26 mouse cellular contexts compared by ENCODE assay signal in genomic region chr11:6524165-6524879, GRCm38 (mm10). TPM values are rescaled to one million over a fixed set of nuclear protein-coding genes. Genes with fewer than 3 reads are reported as not detected.
DNase-seq lines count a peak whose midpoint lies in the region; ATAC-seq and TF ChIP-seq lines count a peak whose summit lies in the region.
"Had no signal": no experiment of that assay in that cellular context is flagged by ENCODE, and none has a peak within 500 bp of the region (broad histone marks: within the 10 kb centered on the region; RNA-seq: fewer than 3 reads in every experiment).

No protein-coding gene starts in this region.

- H3K9me3 ChIP-seq in limb, embryonic 12.5 days, result no peaks in the 10 kb centered on the region
- H3K9me3 ChIP-seq in limb, embryonic 10.5 days (replicated peaks), result no peaks in the 10 kb centered on the region
- no peaks in the 10 kb centered on the region for H3K9me3 ChIP-seq in ES-E14 (ENCODE audit: control insufficient read depth, insufficient read depth, low read depth, low read length)
- no peaks in the 10 kb centered on the region for H3K9me3 ChIP-seq in limb, embryonic 15.5 days
- H3K9me3 ChIP-seq: embryonic facial prominence, embryonic 12.5 days; hindbrain, embryonic 15.5 days; intestine, embryonic 15.5 days; midbrain, embryonic 10.5 days had no signal

- no peak overlapping the region for H3K4me3 ChIP-seq in limb, embryonic 12.5 days (replicated peaks)
- no peak overlapping the region for H3K4me3 ChIP-seq in limb, embryonic 10.5 days
- H3K4me3 ChIP-seq in ES-E14 (ENCODE audit: insufficient read depth in 1 of 2, low read depth in 1 of 2, low read length in 2 of 2, poor library complexity in 1 of 2, severe bottlenecking in 1 of 2), result no peak overlapping the region
- no peak overlapping the region for H3K4me3 ChIP-seq in limb, embryonic 15.5 days
- H3K4me3 ChIP-seq: embryonic facial prominence, embryonic 12.5 days; erythroblast, embryonic 14.5 days; hindbrain, embryonic 15.5 days; intestine, embryonic 15.5 days; midbrain, embryonic 10.5 days had no signal

- in situ Hi-C loops in ES-E14 (cut with MboI; ENCODE audit: low sequenced_read_pairs in 2 of 2, unreplicated experiment in 2 of 2), result no loop called here

- no peaks in the 10 kb centered on the region for H3K27me3 ChIP-seq in limb, embryonic 12.5 days
- H3K27me3 ChIP-seq in limb, embryonic 10.5 days (ENCODE audit: low read depth, poor library complexity, severe bottlenecking), result no peaks in the 10 kb centered on the region
- H3K27me3 ChIP-seq in limb, embryonic 15.5 days, result no peaks in the 10 kb centered on the region
- H3K27me3 ChIP-seq: embryonic facial prominence, embryonic 12.5 days; hindbrain, embryonic 15.5 days; intestine, embryonic 15.5 days; Patski had no signal

- no peak for ATAC-seq in limb, embryonic 12.5 days (ENCODE audit: insufficient number of reproducible peaks, insufficient read depth, low FRiP score, low TSS enrichment, low read depth)
- no peak for ATAC-seq in limb, embryonic 15.5 days (ENCODE audit: insufficient number of reproducible peaks, low FRiP score, low TSS enrichment, low read depth)
- no peak for ATAC-seq in monocyte, adult 5-6 weeks (replicated peaks; ENCODE audit: insufficient number of reproducible peaks, low FRiP score, low TSS enrichment, poor library complexity, severe bottlenecking)
- ATAC-seq: activated CD4-positive, CD25-positive, alpha-beta regulatory T cell, adult 4 months; forebrain, embryonic 14.5 days; intestine, embryonic 15.5 days; lung, postnatal 0 days; Patski had no signal

- WGBS in limb, embryonic 12.5 days, result 89% methylated on average over 8 of the region's 8 CpGs
- WGBS in limb, embryonic 10.5 days, result 90% methylated on average over 8 of the region's 8 CpGs
- 89% methylated on average over 8 of the region's 8 CpGs for WGBS in limb, embryonic 15.5 days

- DNase-seq in limb, embryonic 10.5 days (ENCODE audit: low spot score), result no peak
- DNase-seq in 416B (ENCODE audit: low read depth) (peak; percentile 32), ES-E14 (ENCODE audit: low read depth, low spot score) (no peak)
- no peak for DNase-seq in neural tube, embryonic 10.5 days (ENCODE audit: extremely low spot score, low spot score)
- no peak for DNase-seq in frontal cortex, postnatal 36 days (ENCODE audit: low spot score in 2 of 2)
- DNase-seq: adrenal gland, postnatal 10 days; cerebellum, adult 9-10 months; gastrocnemius, postnatal 10 days; kidney, adult 9 months; kidney, postnatal 14 days; right cerebral cortex, adult 18-20 months; right cerebral cortex, postnatal 4 days; thymus, postnatal 36 days had no signal

- H3K4me2 ChIP-seq in limb, embryonic 12.5 days, result no peak overlapping the region
- H3K4me2 ChIP-seq in limb, embryonic 15.5 days, result no peak overlapping the region
- H3K4me2 ChIP-seq: embryonic facial prominence, embryonic 12.5 days; heart, embryonic 11.5 days; hindbrain, embryonic 15.5 days; intestine, embryonic 15.5 days had no signal

- 0 out of 2 replicates have a peak overlapping the region, but pooled peaks have one; percentile 29 for H3K27ac ChIP-seq in limb, embryonic 12.5 days
- no peak overlapping the region for H3K27ac ChIP-seq in limb, embryonic 10.5 days
- H3K27ac ChIP-seq in ES-E14 (ENCODE audit: insufficient read depth, low read depth, low read length, poor library complexity, severe bottlenecking), result no peak overlapping the region
- H3K27ac ChIP-seq in limb, embryonic 15.5 days, result peak overlapping the region; percentile 11; the same call in 1 of the 2 replicates
- H3K27ac ChIP-seq: embryonic facial prominence, embryonic 12.5 days; hindbrain, embryonic 15.5 days; intestine, embryonic 15.5 days had no signal

- H3K36me3 ChIP-seq in limb, embryonic 12.5 days, result peaks cover 31% of the 10 kb centered on the region
- H3K36me3 ChIP-seq in limb, embryonic 10.5 days, result peaks cover 37% of the 10 kb centered on the region
- H3K36me3 ChIP-seq in ES-E14 (ENCODE audit: control insufficient read depth, insufficient read depth, low read length, poor library complexity, severe bottlenecking), result peaks cover 33% of the 10 kb centered on the region
- peaks cover 29% of the 10 kb centered on the region for H3K36me3 ChIP-seq in limb, embryonic 15.5 days

- H3K4me1 ChIP-seq in limb, embryonic 12.5 days (replicated peaks), result peaks cover 11% of the 10 kb centered on the region
- H3K4me1 ChIP-seq in limb, embryonic 10.5 days, result peaks cover 3% of the 10 kb centered on the region
- peaks cover 0 to 10% of the 10 kb centered on the region in 2 experiments; a peak in 3 of 4 replicates for H3K4me1 ChIP-seq in ES-E14 (ENCODE audit: control insufficient read depth in 2 of 2, insufficient read depth in 2 of 2, low read length in 2 of 2, poor library complexity in 1 of 2)
- peaks cover 9% of the 10 kb centered on the region; the same call in 1 of the 2 replicates for H3K4me1 ChIP-seq in limb, embryonic 15.5 days

- no peak overlapping the region for H3K9ac ChIP-seq in limb, embryonic 12.5 days (replicated peaks)
- no peak overlapping the region for H3K9ac ChIP-seq in ES-E14 (ENCODE audit: insufficient read depth, low read depth, low read length, poor library complexity, severe bottlenecking)
- no peak overlapping the region for H3K9ac ChIP-seq in limb, embryonic 15.5 days
- H3K9ac ChIP-seq: embryonic facial prominence, embryonic 12.5 days; hindbrain, embryonic 15.5 days; intestine, embryonic 15.5 days had no signal

TF ChIP-seq in ES-E14, 5 proteins besides CTCF, POLR2A, EP300 and RAD21:
- TF ChIP-seq MAFK (IDR thresholded peaks at IDR 0.05; ENCODE audit: insufficient read depth, low read depth, low read length) (no peak), ZNF384 (IDR thresholded peaks at IDR 0.05; ENCODE audit: low read depth, low read length) (peak; percentile 53; the same call in 1 of the 2 replicates)
TF ChIP-seq in ES-E14: peak in this region for 1.

RNA-seq across cellular contexts. Expression of gene Myo1g, which starts 3.6 kb away (rescaled TPM):
- polyA plus RNA-seq in limb, embryonic 12.5 days (2016; fragmentation: Nextera tagmentation; extraction: Ambion mirVana), result 0.66 and 1.8 TPM in 2 replicates
- 0.80 and 0.86 TPM in 2 replicates for polyA plus RNA-seq in limb, embryonic 10.5 days (2016; fragmentation: Nextera tagmentation; extraction: Ambion mirVana)
- total RNA-seq in ES-E14 (2012; rRNA removed), result 11.6 TPM in 2 replicates
- 3.6 and 4.2 TPM in 2 replicates for polyA plus RNA-seq in limb, embryonic 15.5 days (2015; fragmentation: Nextera tagmentation; extraction: Ambion mirVana)
- total RNA-seq in monocyte, adult 5-6 weeks (2017), result 572 to 636 TPM (median 611 TPM) in 3 replicates

RNA-seq across cellular contexts. Expression of gene Ccm2, which starts 22.4 kb away (rescaled TPM):
- 98.0 and 100 TPM in 2 replicates for polyA plus RNA-seq in limb, embryonic 12.5 days (2016; fragmentation: Nextera tagmentation; extraction: Ambion mirVana)
- 125 and 132 TPM in 2 replicates for polyA plus RNA-seq in limb, embryonic 10.5 days (2016; fragmentation: Nextera tagmentation; extraction: Ambion mirVana)
- 27.8 and 36.7 TPM in 2 replicates for total RNA-seq in ES-E14 (2012; rRNA removed)
- polyA plus RNA-seq in limb, embryonic 15.5 days (2015; fragmentation: Nextera tagmentation; extraction: Ambion mirVana), result 89.7 and 101 TPM in 2 replicates
- 148 to 199 TPM (median 172 TPM) in 3 replicates for total RNA-seq in monocyte, adult 5-6 weeks (2017)

RNA-seq across cellular contexts. Expression of gene Purb, which starts 48.6 kb away (rescaled TPM):
- 22.6 TPM in 2 replicates for polyA plus RNA-seq in limb, embryonic 12.5 days (2016; fragmentation: Nextera tagmentation; extraction: Ambion mirVana)
- polyA plus RNA-seq in limb, embryonic 10.5 days (2016; fragmentation: Nextera tagmentation; extraction: Ambion mirVana), result 15.9 and 17.9 TPM in 2 replicates
- 39.7 and 49.8 TPM in 2 replicates for total RNA-seq in ES-E14 (2012; rRNA removed)
- 29.2 and 29.9 TPM in 2 replicates for polyA plus RNA-seq in limb, embryonic 15.5 days (2015; fragmentation: Nextera tagmentation; extraction: Ambion mirVana)
- 67.4 to 82.3 TPM (median 75.6 TPM) in 3 replicates for total RNA-seq in monocyte, adult 5-6 weeks (2017)

Comparison
In these comparisons a context has a peak if more than half of its experiments do, and no peak if none do; other contexts are left out.
1. H3K27ac ChIP-seq: peak in limb, embryonic 12.5 days (single experiment) and limb, embryonic 15.5 days (single experiment); none in limb, embryonic 10.5 days (single experiment) and ES-E14 (single experiment).